Mouse (Mus musculus) c-Kit-positive CD71-positive TER-119-negative erythroid progenitor cells, embryonic 14.5 days (primary cell): ENCODE data around the gene Hamp.

Source experiments
- DNase-seq: peaks from one replicate; pipeline ENCODE4 v3.0.0-alpha.2; 2013; ENCODE audit warnings: low read depth

The Hamp gene

DNA sequence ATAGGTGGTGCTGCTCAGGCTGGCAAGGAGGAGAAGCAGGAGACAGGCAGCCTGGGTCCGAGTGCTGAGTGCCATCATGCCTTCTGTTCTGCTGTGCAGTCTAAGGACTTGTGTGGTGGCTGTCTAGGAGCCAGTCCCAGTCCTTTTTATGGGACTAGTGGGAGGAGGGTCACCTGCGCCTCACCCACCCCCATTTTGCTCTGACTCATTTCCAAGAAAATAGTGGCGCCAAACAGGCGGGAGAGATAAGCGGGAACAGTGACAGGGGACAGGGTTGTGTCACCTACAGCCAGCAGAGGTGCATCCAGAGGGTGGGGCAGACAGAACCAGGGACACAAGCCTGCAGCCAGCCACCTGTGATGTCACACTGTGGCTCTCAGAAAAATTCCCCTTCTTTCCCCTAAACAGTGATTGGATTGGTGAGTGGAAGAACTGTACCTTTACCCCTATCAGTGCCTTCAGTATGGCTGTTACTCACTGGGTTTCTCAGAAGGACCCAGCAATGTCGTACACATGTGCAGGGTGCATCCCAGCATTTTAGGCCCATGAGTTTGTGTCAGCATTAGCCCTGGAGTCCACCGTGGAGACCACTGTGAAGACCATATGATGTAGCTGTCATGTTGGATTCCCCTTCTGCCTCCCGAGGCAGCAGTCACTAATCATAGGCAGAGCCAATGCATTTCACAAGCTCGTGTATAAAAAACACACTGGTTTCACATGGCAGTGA lies at the start of gene Hamp:
Gene Hamp (minus strand): TSS at position 124 of the 727 bp plus-strand sequence.
- no peak for DNase-seq

DNA sequence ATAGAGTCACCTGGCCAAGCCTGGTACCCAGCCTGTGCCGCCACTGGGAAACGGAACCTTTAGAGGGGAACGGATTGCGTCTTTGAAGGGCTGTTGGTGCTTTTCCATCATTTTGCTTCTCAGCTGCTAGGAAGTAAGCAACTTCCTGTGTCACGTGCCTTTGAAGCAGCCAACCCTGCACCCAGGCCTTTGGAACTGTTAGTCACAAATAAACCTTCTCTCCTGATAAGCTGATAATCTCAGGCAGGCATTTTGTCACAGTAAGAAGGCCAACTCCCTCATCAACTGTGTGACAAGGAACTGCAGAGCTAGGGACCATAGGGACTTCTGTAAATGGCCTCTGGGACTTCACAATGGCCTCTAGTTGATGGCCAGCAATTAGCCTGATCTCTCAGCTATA lies 48.3 kb upstream of the Hamp start:
- no peak for DNase-seq

- no peak for DNase-seq
Observed at GRCm38 (mm10) chr7:30988519-30989162, 44.8 kb upstream of the Hamp start.

GRCm38 (mm10) chr7:30985357-30985756 lies 41.5 kb upstream of the Hamp start:
- DNase-seq = no peak

- DNase-seq = no peak
Observed at GRCm38 (mm10) chr7:30981703-30982102, 37.9 kb upstream of the Hamp start.

DNA sequence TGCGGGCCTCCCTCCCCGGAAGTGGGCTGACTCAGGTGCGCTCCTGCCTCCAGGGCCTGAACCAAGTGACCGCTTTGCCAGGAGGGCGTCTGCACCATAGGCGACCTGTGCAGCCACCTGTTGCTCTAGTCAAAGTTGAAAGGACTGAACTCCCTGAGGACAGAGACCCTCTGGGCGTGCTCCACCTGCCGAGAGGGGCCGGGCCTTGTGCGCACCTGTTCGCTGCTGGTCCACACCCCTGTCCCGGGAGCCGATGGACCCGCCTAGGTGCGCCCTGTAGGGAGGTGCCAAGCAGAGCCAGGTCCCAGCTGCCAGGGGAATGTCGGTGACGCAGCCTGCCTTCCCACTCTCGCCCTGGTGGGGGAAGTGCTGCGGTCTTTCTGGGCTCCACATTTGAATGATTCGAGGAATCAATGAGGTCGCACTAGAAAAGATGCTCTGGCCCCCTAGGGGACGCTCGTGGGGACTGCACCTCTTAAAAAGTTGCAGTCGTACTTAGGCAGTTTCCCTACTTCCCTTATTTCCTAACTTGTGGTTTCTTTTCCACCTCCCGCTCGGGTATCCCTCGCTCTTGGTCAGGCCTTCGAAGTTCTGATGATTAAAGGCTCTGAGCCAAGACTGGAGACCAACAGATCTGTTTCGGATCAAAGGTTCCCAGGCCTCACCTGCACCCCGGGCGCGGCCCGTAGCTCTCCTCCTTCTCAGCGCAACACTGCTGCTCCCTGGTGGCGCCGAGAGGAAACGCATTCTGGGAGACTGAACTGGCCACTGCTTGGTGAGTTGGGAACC lies 29.9 kb upstream of the Hamp start, which contains the start of gene Fam187b:
Gene Fam187b (plus strand): TSS at position 290 of the 789 bp plus-strand sequence.
- peak; percentile 75 for DNase-seq

DNA sequence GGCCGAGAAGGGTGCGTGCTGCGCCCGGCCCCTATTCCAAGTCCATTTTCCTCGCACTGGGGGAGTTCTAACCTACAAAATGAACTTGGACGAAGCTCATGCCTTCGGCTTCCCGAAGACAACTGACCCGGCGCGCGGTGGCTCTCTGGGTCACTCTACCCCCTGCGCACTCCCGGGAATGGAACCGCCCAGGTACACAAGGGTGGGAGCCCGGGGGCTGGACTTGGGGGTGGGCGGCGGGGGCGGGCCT lies 29.3 kb upstream of the Hamp start, which contains the start of gene Lsr:
Gene Lsr (minus strand): TSS at position 214 of the 250 bp plus-strand sequence.
- no peak for DNase-seq

GRCm38 (mm10) chr7:30972426-30973250 lies 28.8 kb upstream of the Hamp start:
- DNase-seq = no peak

GRCm38 (mm10) chr7:30971901-30972300 lies 28.1 kb upstream of the Hamp start:
- DNase-seq = no peak

DNA sequence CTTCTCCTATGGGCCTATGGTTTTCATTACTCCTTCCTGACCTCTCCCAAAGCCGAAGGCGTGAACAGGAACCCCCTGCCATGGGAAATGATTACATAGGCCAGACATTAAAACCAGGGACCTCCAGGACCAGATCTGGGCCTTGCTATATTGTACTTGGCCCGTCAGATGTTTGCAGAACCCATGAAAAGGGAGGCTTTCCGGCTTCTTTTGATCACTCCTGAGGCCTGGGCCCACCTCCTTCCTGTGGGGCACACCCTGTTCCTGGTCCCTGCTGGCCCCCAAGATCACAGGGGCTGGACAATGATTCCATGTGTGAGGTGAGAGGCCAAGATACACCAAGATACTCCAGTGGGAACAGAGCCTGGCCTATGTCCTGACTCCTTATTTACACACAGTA lies 25.3 kb upstream of the Hamp start:
- no peak for DNase-seq

DNA sequence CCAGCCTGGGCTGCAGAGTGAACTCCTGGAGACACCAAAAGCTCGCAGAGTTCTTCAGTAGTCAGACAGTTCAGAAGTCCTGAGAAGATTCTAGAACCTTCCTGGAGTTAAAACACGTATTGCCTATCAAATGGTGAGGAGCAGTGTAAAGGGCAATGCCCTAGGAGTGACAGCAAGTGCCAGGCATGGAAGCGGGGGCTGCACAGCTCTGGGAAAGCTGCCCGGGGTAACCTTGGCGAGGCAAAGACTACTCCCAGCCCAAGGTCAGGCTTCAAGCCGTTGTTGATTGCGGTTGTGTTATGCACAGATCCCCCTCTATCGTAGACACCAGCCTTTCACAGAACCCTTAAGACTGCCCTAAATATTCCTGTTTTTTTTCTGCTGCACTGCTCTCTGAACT lies 24.8 kb upstream of the Hamp start:
- no peak for DNase-seq

GRCm38 (mm10) chr7:30966657-30967056 lies 22.8 kb upstream of the Hamp start:
- DNase-seq = no peak

- no peak for DNase-seq
Observed at GRCm38 (mm10) chr7:30965677-30966076, 21.8 kb upstream of the Hamp start.

- DNase-seq = no peak
Observed at GRCm38 (mm10) chr7:30964366-30964765, 20.5 kb upstream of the Hamp start.

DNA sequence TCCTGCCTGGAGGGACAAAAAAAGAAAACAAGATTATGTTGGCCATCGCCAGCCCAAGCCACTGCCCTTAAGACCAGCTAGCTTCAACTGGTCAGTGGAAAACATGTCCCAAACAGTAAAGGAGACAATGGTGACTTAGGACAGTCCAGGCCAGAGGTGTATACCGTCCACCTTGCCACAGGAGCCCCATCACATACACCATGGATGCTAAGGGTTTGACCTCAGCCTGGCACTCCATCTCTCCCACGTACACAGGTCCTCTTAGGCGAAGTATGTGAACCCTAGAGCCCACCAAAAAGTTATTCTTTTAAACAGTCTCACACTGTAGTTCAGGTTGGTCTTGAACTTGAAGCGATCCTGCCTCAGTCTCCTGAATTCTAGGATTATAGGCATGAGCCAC lies 19.0 kb upstream of the Hamp start:
- no peak for DNase-seq

DNA sequence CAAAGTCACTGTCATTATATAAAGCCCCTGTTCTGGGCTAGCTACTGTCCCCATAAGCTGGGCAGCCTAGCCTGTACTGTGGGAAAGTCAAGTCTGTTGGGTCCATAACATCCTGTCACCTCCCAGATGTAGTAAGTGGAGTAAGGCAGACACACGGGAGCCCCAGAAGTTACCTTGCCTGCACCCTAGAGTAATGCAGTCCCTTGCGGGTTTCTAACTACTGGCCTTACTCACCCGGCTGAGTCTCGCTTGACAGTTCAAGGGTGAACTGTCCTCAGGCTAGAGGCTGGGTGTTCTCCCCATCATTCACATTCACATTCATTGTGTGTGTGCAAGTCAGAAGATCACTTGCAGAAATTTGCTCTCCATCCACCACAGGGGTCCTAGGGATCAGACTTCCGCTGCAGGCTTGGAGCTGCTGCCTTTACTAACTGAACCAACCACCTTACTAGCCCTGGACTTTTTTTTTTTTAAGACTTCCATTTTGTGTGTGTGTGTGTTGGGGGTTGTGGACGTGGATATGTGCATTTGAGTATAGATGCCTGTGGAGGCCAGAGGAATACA lies 16.0 kb upstream of the Hamp start:
- DNase-seq = no peak

DNA sequence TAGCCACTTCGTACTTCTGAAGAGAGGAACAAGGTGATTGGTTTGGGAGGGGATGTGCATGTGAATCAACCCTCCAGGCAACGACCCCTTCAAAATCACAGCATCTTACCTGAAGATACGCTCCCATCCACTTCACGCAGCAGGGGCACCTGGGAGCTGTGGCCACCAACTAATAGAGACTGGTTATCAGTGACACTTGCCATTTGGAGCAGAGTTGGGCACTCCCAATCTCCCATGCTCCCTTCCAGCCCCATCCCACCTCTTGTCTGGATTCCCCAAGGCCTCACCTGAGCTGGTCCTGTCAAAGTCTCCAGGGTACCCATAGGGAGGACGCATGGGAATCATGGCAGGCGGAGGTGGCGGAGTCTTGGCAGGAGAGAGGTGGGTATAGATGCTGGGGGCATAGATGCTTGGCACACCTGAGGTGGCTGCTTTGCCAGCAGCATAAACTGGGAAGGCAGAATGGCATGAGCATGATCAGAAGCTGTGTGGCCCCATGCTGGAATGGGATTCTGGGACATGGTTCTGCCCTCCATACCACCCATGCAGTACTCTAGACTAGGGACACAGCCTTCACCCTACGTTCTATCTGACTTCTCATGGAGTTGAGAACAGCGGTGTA lies 15.1 kb upstream of the Hamp start:
- DNase-seq = no peak

DNA sequence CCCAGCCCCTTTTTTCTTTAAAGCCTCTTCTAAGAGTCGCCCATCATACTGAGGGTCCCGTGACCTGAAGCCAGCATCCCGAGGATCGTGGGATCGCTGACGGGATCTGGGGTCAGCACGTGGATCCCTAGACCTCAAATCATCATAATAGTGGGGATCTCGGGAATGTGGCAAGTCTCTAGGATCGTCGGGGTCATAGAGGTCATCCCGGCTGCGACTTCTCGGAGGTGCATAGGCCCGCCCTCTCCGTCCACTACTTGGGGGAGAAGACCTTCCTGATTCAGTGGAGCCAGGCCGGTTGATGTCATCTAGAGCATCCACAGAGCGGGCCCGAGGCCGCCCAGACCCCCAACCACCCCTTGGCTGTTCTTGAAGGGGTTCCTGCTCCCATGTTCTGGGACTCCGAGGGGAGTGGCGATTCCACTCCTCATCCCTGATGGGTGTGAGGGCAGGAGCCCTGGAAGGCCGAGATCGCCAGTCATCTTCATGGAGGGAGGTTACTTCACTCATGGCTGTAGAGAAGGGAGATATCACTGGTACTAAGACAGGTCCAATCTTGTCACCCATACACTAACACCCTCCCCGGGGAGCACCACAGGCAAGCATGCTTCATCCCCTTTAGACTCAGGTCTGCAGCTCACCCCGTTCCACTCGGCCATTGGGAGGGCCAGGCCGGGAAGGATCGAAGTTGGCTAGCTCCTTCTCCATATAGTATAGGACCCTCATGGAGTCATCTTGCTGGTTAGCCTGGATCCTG lies 14.5 kb upstream of the Hamp start:
- no peak for DNase-seq

- DNase-seq = peak; percentile 76
Observed at GRCm38 (mm10) chr7:30957367-30957783, 13.5 kb upstream of the Hamp start.

DNA sequence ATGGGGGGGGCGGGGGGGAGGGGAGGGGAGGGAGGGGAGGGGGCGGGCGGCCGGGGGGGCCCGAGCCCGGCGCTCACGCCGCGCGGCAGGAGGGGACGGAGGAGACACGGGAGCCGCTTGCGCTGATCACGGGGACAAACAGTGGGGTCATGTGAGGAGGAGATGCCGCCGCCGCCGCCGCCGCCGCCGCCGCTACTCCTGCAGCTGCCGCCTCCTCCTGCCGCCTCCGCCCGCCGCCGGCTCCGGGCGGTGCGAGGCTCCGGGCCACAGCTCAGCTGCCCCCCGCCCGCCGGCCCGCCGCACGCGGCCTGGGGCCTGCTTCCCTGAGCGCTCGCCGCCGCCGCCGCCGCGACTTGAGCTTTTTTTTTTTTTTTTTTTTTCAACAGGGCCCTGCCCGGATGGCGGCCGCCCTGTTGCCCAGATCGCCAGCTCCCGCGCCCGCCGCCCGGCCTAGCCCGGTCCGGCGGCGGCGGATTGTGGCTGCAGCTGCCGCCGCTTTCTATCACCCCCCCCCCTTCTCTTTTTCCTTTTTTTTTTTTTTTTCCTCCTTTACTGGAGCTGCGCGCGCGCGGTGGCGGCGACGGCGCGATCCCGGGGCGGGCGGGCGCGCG lies 13.0 kb upstream of the Hamp start, which contains the start of gene Usf2:
Gene Usf2 (minus strand): TSS at position 48 of the 611 bp plus-strand sequence.
- DNase-seq = peak; percentile 34
